Mouse (Mus musculus): ENCODE results near the gene Srebf1.

Srebf1 gene

GRCm38 (mm10) chr11:60235351-60235750 is 13.0 kb upstream of the Srebf1 start:
- no peak for DNase-seq (ENCODE audit: extremely low spot score, low spot score)

DNA sequence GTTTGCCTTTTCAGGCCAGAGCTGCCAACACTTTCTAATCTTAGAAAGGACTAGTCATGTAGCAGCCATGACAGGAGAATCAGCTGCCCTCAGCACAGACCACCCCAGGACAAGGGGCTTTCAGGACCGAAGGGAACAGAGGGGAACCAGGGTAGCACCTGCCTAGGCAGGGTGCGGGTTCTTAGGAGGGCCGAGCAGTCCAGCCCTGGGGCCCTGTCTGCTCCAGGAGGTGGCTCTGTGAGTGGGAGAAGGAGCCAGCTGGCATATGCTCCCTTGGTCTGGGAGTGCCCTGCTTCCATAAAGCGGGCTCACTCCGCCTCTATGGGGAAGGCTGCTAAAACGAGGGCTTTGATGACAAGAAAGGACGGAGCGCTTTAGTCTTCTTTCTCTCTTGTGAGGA is 10.9 kb upstream of the Srebf1 start:
- DNase-seq (ENCODE audit: extremely low spot score, low spot score), result no peak

GRCm38 (mm10) chr11:60232441-60233058 is 10.2 kb upstream of the Srebf1 start:
- DNase-seq (ENCODE audit: extremely low spot score, low spot score), result no peak

DNA sequence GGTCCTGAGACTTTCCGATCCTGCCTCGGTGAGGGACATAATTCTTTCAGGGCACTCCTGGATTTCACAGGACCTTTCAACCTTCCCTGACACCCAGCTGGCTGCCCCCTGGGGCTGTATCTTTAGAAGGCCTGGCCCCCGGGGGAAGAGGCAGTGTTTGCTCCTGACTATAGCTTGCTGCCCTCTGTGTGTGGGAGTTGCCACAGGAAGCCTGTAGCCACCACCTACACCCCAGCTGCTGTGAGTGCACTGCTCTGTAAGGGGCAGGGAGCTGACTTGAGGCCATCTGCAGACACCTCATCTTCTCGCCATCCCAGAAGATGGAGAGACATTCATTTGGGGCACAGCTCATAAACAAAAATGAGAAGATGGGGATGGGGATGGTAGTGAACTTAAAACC is 9.6 kb upstream of the Srebf1 start:
- no peak for DNase-seq (ENCODE audit: extremely low spot score, low spot score)

- DNase-seq (ENCODE audit: extremely low spot score, low spot score), result no peak
Observed at GRCm38 (mm10) chr11:60231326-60231725, 8.9 kb upstream of the Srebf1 start.

GRCm38 (mm10) chr11:60230512-60230911 is 8.1 kb upstream of the Srebf1 start:
- DNase-seq (ENCODE audit: extremely low spot score, low spot score), result no peak

GRCm38 (mm10) chr11:60229821-60230220 is 7.4 kb upstream of the Srebf1 start:
- no peak for DNase-seq (ENCODE audit: extremely low spot score, low spot score)

- no peak for DNase-seq (ENCODE audit: extremely low spot score, low spot score)
Observed at GRCm38 (mm10) chr11:60228525-60228924, 6.1 kb upstream of the Srebf1 start.

GRCm38 (mm10) chr11:60225874-60226273 is 3.5 kb upstream of the Srebf1 start:
- no peak for DNase-seq (ENCODE audit: extremely low spot score, low spot score)

DNA sequence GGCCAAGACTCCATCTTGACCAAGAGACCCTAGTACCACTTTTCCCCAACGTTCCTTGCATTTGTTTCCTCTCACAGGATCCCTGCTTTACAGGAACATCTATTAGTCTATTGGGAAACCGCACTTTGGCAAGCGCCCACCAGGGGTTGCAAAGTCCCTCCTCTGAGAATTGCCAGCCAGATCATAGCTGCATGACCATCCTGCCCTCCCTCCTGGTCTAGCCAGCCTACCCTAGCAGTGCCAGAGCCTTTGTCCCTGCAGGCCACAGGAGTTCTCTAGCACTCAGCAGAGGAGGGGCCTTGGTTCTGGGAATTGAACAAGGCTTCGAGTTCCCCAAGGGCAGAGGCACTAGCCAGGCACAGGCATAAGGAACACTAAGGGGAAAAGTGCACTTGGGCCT is 2.3 kb upstream of the Srebf1 start:
- DNase-seq (ENCODE audit: extremely low spot score, low spot score), result no peak

DNA sequence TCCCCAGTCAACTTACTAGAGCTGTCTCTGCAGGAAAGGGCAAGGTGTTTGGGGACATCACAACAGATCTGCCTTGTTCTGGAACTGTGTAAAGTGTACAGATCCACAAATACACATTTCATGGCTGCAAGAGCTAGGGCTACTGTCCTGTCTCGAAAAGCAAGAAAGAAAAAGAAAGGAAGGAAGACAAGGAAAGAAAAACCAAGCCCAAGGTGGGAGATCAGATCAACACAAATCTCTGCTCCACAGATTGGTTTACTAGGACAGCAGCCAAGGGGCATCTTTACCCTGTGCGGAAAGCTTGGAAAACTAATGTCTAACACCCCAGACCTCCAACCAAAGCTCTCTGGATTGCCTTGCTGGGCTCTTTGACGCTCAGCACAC is 304 bp downstream of the Srebf1 start:
- DNase-seq (ENCODE audit: extremely low spot score, low spot score), result no peak

DNA sequence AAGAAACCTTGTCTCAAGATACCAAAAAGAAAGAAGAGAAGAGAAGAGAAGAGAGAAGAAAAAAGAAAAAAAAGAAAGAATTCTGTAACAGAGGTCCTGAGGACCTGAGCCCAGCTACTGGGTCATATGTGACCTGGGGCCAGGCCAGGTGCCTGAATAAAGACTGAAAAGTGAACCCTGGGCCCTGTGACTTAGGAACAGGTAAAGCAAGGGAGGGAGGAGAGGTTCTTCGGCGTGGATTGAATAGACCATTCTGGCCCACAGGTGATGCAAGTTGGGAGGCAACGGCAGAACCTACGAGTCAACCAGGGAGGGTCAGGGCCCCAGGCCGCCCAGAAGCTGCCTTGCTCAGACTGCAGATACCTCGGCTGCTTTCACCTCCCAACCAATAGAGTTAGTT is 956 bp downstream of the Srebf1 start:
- DNase-seq (ENCODE audit: extremely low spot score, low spot score), result no peak

DNA sequence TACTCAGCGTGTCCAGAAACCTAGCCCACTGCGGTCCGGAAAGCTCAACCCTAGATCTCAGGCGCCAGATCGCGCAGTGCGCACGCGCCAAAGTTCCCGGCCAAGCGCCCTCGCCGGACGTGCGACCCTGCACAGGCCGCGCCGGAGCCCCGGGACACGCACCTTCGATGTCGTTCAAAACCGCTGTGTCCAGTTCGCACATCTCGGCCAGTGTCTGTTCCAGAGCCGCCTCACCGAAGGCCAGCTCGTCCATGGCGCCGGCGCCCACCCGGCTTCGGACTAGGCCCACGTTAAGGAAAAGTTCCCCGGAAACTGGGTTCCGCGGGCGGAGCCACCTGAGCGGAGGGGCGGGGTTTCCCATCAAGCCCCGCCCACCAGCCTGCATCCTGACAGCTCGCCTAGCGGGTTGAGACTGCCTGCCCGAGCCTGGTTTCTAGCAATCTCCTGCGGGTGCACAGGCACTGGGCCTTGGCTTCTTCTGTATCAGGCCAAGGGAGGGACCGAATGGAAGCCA is 2.0 kb downstream of the Srebf1 start:
- peak; percentile 97 for DNase-seq (ENCODE audit: extremely low spot score, low spot score)

- no peak for DNase-seq (ENCODE audit: extremely low spot score, low spot score)
Observed at GRCm38 (mm10) chr11:60219609-60220008, 2.8 kb downstream of the Srebf1 start.

DNA sequence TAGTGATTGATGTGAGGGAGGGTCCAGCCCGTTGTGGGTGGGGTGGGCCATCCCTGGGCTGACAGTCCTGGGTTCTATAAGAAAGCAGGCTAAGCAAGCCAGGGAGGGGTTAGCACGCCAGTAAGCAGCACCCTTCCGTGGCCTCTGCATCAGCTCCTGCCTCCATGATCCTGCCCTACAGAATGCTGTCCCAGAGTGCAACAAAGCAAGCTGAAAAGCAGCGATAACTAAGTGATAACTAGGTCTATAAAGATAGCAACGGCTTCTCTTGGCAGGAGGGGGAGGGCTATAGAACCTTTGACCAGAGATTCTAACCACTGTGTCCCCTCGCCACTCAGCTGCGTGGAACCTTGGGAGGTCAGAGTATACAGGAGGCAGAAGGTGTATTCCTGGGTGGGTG is 4.9 kb downstream of the Srebf1 start:
- no peak for DNase-seq (ENCODE audit: extremely low spot score, low spot score)

GRCm38 (mm10) chr11:60216671-60217070 is 5.7 kb downstream of the Srebf1 start:
- DNase-seq (ENCODE audit: extremely low spot score, low spot score), result no peak

- no peak for DNase-seq (ENCODE audit: extremely low spot score, low spot score)
Observed at GRCm38 (mm10) chr11:60213266-60213665, 9.1 kb downstream of the Srebf1 start.

DNA sequence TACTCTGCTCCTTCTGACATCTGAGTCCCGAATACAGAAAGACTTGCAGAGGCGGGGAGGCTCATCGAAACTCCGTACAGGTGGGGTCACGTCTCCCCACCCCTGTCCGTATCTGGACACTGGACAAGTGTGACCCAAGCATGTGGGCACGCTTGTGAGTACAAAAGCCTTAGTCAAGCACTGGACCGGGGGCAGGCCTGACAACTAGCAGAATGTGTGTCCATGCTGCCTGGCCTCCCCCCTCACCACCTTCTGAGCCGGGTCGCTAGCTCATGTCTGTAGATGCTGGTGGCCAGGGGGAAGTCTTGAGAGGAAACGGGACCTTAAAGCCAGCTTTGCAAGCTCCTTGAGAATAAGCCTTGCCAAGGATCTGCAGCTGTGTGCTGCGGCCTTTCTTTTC is 10.6 kb downstream of the Srebf1 start:
- no peak for DNase-seq (ENCODE audit: extremely low spot score, low spot score)

DNA sequence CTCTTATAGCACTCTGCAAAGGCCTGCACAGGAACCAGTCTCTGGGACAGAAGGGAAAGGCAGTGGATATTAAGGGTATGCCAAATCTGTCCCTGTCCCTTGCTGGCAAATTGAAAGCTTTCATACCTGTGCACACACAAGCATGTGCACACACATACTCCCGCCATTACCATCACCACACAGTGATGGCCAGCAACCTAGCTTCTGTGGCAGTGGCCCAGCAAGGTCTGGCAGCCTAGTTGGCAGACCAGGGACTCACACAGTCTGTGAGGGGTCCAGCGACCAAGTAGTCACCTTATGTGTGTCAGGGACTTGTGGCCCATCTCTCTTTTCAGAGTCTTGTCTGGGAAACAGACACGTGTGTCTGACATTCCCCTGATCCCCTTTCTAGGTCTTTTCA is 11.2 kb downstream of the Srebf1 start:
- DNase-seq (ENCODE audit: extremely low spot score, low spot score), result no peak

- DNase-seq (ENCODE audit: extremely low spot score, low spot score), result peak; percentile 96
Observed at GRCm38 (mm10) chr11:60210305-60210724, 12.1 kb downstream of the Srebf1 start.

- no peak for DNase-seq (ENCODE audit: extremely low spot score, low spot score)
Observed at GRCm38 (mm10) chr11:60209933-60210249, 12.5 kb downstream of the Srebf1 start.

DNA sequence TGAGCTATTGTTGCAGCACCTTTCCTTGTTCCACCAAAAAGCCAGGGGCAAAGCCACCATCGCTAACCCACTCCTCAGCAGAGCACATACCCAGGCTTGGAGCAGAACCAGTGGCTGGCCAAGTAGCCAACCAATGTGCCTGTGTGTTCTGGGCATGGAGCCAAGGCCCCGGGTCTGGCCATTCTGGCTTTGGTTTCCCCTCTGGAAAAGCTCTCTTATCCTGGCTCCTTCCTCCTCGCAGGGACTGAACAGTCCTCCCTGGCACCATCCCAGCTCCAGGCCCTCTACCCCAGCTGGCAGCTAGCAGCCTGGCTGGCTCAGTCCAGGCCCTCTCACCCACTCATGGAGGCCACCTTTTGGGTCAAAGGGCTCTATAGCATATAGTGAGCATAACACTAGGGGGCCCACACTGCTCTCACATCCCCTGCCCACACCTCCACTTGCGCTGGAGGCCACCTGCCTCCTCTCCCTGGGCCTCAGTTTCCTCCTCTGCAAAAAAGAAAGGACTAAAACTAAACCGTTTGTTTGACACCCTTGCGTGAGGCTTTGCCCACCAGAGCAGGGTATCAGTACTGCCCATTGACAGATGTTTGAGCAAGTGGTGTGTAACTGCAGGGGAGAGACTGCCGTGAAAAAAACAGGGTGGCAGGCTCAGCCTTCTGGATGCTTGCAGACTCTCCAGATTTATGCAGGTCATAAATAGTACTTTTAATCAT is 13.0 kb downstream of the Srebf1 start:
- DNase-seq (ENCODE audit: extremely low spot score, low spot score), result no peak

DNA sequence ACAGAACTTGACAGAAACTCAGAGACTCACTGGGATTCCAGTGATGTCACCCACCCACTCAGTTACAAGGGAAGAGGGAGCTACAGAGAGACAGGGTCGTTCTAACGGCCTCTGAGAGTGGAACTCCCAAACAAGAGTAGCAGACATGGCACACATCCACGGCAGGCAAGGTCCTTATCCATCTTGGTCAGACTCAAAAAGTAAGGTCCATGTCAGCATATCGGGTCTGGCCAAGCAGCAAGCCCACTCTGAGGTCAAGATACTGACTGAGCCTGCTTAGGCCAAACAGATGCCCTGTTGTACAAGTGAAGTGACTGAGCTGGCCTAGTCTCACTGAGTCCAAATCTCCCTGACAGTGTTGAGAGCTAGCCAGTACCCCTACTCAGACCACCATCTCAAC is 13.7 kb downstream of the Srebf1 start:
- no peak for DNase-seq (ENCODE audit: extremely low spot score, low spot score)
